Mouse (Mus musculus): ENCODE measurements around the gene Sf3b1. TPM values are rescaled to one million over a fixed set of nuclear protein-coding genes. Genes with fewer than 3 reads are reported as not detected.
"Not testable (repeated sequence)": the region's sequence is repeated elsewhere in the genome, so short reads cannot be mapped to it uniquely, and the experiment has no call there.

The Sf3b1 gene
- 1.3 and 1.5 TPM in 2 replicates for polyA plus RNA-seq (2012)

DNA sequence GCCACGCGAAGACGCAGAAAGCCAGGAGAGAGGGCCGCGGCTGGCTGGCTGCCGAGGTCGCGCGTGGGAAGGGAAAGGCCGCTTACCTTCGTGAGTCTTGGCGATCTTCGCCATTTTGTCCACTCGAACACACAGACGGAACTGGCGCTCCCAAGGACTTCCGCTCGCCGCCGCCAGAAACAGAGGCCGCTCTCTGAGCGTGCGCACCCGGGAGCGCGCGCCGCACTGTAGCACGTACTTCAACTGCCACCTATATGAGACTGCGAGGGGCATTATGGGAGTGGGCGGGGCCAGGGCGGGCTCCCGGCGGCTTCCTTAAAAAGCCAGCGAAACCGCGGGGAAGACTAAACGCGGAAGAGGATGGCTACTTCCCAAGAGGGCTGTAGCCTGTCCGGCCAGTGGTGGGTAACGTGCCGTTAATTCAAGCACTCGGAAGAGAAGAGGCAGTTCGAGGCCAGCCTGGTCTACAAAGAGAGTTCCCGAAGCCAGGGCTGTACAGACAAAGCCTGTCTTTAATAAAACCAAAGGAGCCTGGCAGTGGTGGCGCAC lies at the start of gene Sf3b1:
Sf3b1 (minus strand) TSS at position 229 of the 549 bp plus-strand sequence.
- Histone ChIP-seq H3K4me3 (replicated peaks) (peak within 1 kb of the TSS; percentile 70), H3K4me1 (ENCODE audit: control insufficient read depth) (peaks cover 63% of the 10 kb centered on the region), H3K27me3 (ENCODE audit: control insufficient read depth) (no peaks in the 10 kb centered on the region), H3K9me3 (ENCODE audit: control insufficient read depth, low read length) (no peaks in the 10 kb centered on the region), H3K36me3 (ENCODE audit: control insufficient read depth) (peaks cover 18% of the 10 kb centered on the region)
- no peak for TF ChIP-seq GATA1 (IDR thresholded peaks at IDR 0.05; ENCODE audit: low read length)
- no peak for TF ChIP-seq TAL1 (IDR thresholded peaks at IDR 0.05; ENCODE audit: low read length)

GRCm38 (mm10) chr1:55076395-55076743 lies 49.1 kb upstream of the Sf3b1 start:
- peaks cover 82% of the 10 kb centered on the region for H3K36me3 ChIP-seq (ENCODE audit: control insufficient read depth)
- no peak overlapping the region for H3K4me3 ChIP-seq (replicated peaks)
- H3K9me3 ChIP-seq (ENCODE audit: control insufficient read depth, low read length) = no peaks in the 10 kb centered on the region
- peaks cover 50% of the 10 kb centered on the region for H3K4me1 ChIP-seq (ENCODE audit: control insufficient read depth)
- TF ChIP-seq TAL1 (IDR thresholded peaks at IDR 0.05; ENCODE audit: low read length) = no peak
- TF ChIP-seq GATA1 (IDR thresholded peaks at IDR 0.05; ENCODE audit: low read length) = no peak
- H3K27me3 ChIP-seq (ENCODE audit: control insufficient read depth) = no peaks in the 10 kb centered on the region

DNA sequence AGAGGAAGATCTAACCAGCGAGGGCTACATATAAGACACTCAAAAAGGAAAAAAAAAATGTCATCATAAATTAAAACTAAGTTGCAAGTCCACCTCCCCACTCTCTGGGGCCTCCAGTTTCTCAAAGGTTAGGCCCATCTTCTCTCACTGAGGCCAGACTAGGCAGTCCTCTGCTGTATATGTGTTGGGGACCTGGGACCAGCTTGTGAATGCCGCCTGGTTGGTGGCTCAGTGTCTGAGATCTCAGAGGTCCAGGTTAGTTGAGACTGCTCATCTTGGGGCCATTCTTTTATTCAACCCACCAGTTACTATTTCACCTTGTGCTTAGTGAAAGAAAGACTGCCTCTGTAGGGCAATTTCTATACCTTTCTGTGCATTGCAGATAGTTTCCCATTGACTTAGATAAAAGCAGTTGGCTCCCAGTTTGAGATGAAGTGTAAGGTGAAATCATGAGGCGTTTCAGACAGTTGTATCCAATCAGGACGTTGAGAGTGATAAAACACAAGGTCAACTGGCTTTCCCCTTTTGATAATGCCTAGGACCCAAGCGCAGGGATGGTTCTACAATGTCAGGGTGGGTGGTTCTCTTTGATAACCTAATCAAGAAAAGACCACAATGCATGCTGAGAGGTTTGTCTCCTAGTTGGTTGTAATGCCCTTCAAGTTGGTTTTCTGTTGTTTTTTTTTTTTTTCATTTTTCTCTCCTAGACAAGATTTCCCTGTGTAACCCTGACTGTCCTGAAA lies 48.5 kb upstream of the Sf3b1 start:
- TF ChIP-seq TAL1 (IDR thresholded peaks at IDR 0.05; ENCODE audit: low read length) (no peak), GATA1 (IDR thresholded peaks at IDR 0.05; ENCODE audit: low read length) (no peak)
- Histone ChIP-seq H3K4me3 (replicated peaks) (no peak overlapping the region), H3K36me3 (ENCODE audit: control insufficient read depth) (peaks cover 82% of the 10 kb centered on the region), H3K4me1 (ENCODE audit: control insufficient read depth) (peaks cover 53% of the 10 kb centered on the region), H3K27me3 (ENCODE audit: control insufficient read depth) (no peaks in the 10 kb centered on the region), H3K9me3 (ENCODE audit: control insufficient read depth, low read length) (no peaks in the 10 kb centered on the region)

- H3K27me3 ChIP-seq (ENCODE audit: control insufficient read depth) = no peaks in the 10 kb centered on the region
- H3K4me3 ChIP-seq (replicated peaks) = no peak overlapping the region
- peaks cover 83% of the 10 kb centered on the region for H3K36me3 ChIP-seq (ENCODE audit: control insufficient read depth)
- no peaks in the 10 kb centered on the region for H3K9me3 ChIP-seq (ENCODE audit: control insufficient read depth, low read length)
- TF ChIP-seq TAL1 (IDR thresholded peaks at IDR 0.05; ENCODE audit: low read length) = no peak
- no peak for TF ChIP-seq GATA1 (IDR thresholded peaks at IDR 0.05; ENCODE audit: low read length)
- peaks cover 53% of the 10 kb centered on the region for H3K4me1 ChIP-seq (ENCODE audit: control insufficient read depth)
These were observed 47.5 kb upstream of the Sf3b1 start for GRCm38 (mm10) chr1:55074757-55075156.

GRCm38 (mm10) chr1:55072328-55072727 lies 45.0 kb upstream of the Sf3b1 start:
- H3K9me3 ChIP-seq (ENCODE audit: control insufficient read depth, low read length); H3K4me3 ChIP-seq (replicated peaks); H3K27me3 ChIP-seq (ENCODE audit: control insufficient read depth): not testable (repeated sequence)
- Histone ChIP-seq H3K4me1 (ENCODE audit: control insufficient read depth) (peaks cover 51% of the 10 kb centered on the region), H3K36me3 (ENCODE audit: control insufficient read depth) (peaks cover 83% of the 10 kb centered on the region)

- TF ChIP-seq GATA1 (IDR thresholded peaks at IDR 0.05; ENCODE audit: low read length) = no peak
- no peak for TF ChIP-seq TAL1 (IDR thresholded peaks at IDR 0.05; ENCODE audit: low read length)
- Histone ChIP-seq H3K4me1 (ENCODE audit: control insufficient read depth) (peaks cover 45% of the 10 kb centered on the region), H3K36me3 (ENCODE audit: control insufficient read depth) (peaks cover 78% of the 10 kb centered on the region), H3K27me3 (ENCODE audit: control insufficient read depth) (no peaks in the 10 kb centered on the region), H3K4me3 (replicated peaks) (no peak overlapping the region), H3K9me3 (ENCODE audit: control insufficient read depth, low read length) (no peaks in the 10 kb centered on the region)
These were observed 34.5 kb upstream of the Sf3b1 start for GRCm38 (mm10) chr1:55061772-55062171.

DNA sequence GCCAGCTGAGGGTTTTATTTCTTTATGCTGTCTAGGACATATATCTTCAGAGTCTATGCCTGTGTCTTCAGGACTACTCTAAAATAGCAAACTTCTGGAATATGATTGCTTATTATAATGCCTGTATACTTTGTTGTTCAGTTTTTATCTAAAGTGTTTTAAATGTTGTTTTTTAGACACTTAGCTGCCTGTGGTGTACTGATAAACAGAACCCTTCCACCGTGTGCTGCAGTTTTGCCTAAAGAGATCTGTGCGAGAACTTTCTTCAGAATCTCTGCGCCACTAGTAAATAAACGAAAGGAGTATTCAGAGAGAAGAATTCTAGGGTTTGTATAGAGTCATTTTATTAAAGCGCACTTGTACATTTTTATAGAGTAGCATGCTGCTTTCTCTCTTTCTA lies 33.8 kb upstream of the Sf3b1 start:
- H3K9me3 ChIP-seq (ENCODE audit: control insufficient read depth, low read length) = no peaks in the 10 kb centered on the region
- H3K4me1 ChIP-seq (ENCODE audit: control insufficient read depth) = peaks cover 48% of the 10 kb centered on the region
- TF ChIP-seq GATA1 (IDR thresholded peaks at IDR 0.05; ENCODE audit: low read length) (no peak), TAL1 (IDR thresholded peaks at IDR 0.05; ENCODE audit: low read length) (no peak)
- no peak overlapping the region for H3K4me3 ChIP-seq (replicated peaks)
- no peaks in the 10 kb centered on the region for H3K27me3 ChIP-seq (ENCODE audit: control insufficient read depth)
- H3K36me3 ChIP-seq (ENCODE audit: control insufficient read depth) = peaks cover 78% of the 10 kb centered on the region

DNA sequence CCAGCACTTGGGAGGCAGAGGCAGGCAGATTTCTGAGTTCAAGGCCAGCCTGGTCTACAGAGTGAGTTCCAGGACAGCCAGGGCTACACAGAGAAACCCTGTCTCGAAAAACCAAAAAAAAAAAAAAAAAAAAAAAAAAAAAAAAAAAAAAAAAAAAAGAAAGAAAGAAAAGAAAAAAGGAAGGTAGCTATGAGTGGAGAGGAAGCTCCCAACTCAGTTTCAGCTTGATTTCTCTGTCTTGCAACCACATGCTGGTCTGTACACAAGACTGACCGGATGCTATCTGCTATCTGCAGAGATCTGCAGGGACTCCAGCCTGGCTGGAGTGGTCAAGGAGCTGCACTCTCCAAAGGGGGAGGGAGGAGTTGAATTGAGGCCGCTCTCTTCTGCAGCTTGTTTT lies 31.1 kb upstream of the Sf3b1 start:
- not testable (repeated sequence) for H3K27me3 ChIP-seq (ENCODE audit: control insufficient read depth); H3K9me3 ChIP-seq (ENCODE audit: control insufficient read depth, low read length); H3K4me3 ChIP-seq (replicated peaks)
- Histone ChIP-seq H3K36me3 (ENCODE audit: control insufficient read depth) (peaks cover 72% of the 10 kb centered on the region), H3K4me1 (ENCODE audit: control insufficient read depth) (peaks cover 64% of the 10 kb centered on the region)

DNA sequence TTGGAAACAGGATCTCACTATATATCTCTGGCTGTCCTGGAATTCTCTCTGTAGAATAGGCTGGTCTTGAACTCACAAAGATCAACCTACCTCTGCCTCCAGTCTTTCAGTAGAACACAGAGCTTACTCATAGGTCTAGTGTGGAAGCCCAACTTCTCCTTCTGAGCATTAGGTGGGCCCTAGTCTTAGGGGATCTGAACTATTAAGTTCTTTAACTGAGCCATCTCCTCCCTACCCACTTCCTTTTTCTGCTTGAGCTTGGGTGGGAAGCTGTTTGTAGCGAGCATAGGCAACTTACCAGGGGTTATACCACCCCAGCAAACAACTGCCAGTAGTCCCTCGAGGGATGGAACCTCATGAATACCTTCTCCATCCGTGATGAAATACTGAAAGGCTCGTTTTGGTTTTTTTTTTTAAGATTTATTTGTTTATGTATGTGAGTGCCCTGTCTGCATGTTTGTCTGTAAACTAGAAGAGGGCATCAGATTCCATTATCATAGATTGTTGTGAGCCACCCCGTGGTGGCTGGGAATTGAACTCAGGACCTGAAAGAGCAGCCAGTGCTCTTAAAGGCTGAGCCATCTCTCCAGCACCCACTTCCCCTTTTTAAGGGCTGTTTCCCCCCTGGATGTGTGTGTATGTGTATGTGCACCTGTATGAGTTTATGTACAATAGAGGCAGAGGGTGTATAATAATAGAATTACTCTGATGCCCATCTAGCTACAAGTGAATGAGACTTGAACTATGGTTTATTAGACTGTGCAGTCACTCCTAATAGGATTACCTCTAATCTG lies 28.2 kb upstream of the Sf3b1 start:
- H3K36me3 ChIP-seq (ENCODE audit: control insufficient read depth) = peaks cover 51% of the 10 kb centered on the region
- no peak overlapping the region for H3K4me3 ChIP-seq (replicated peaks)
- H3K9me3 ChIP-seq (ENCODE audit: control insufficient read depth, low read length) = no peaks in the 10 kb centered on the region
- H3K4me1 ChIP-seq (ENCODE audit: control insufficient read depth) = peaks cover 56% of the 10 kb centered on the region
- H3K27me3 ChIP-seq (ENCODE audit: control insufficient read depth) = no peaks in the 10 kb centered on the region
- TF ChIP-seq GATA1 (IDR thresholded peaks at IDR 0.05; ENCODE audit: low read length) = no peak
